Mouse (Mus musculus) olfactory bulb, adult 2 months (tissue): ENCODE data around the gene Fgfr2.

ENCODE experiments used
- CTCF ChIP-seq: fragments of 200-500 bp; IDR thresholded peaks from 2 replicates; pipeline ENCODE4 v1.5.1; 2012; ENCODE audit warnings: low read depth, mild to moderate bottlenecking, low read length, moderate library complexity; ENCODE audit not compliant: insufficient read depth
- POLR2A ChIP-seq: fragments of 200-500 bp; IDR thresholded peaks from 2 replicates; pipeline ENCODE4 v1.6.1; 2012; ENCODE audit warnings: mild to moderate bottlenecking, low read depth, low read length, moderate library complexity; ENCODE audit not compliant: insufficient read depth

- TF ChIP-seq POLR2A (no peak), CTCF (no peak)
Observed at GRCm38 (mm10) chr7:133067321-133067841, 55.8 kb downstream of the Fgfr2 start.
